Mouse (Mus musculus): ENCODE measurements around the gene Tusc1. TPM values are rescaled to one million over a fixed set of nuclear protein-coding genes. Genes with fewer than 3 reads are reported as not detected.
A peak's percentile ranks its signal among the peaks of the same experiment; 100 is the strongest.

Gene Tusc1
- polyA plus RNA-seq (2011; ENCODE audit: insufficient read length, low read depth, missing spikeins) = 4.2 and 4.5 TPM in 2 replicates

GRCm38 (mm10) chr4:93335118-93336003, at the start of gene Tusc1:
Gene Tusc1, minus strand, starts transcription at chr4:93335511.
- TF ChIP-seq CTCF (IDR thresholded peaks at IDR 0.05; ENCODE audit: borderline replicate concordance, insufficient read depth, low read length) (no peak), POLR2A (IDR thresholded peaks at IDR 0.05; ENCODE audit: low read depth, low read length) (no peak)
- peak within 1 kb of the TSS; percentile 44 for H3K4me3 ChIP-seq (ENCODE audit: insufficient read depth, low read length)
- H3K27ac ChIP-seq (ENCODE audit: insufficient read depth, low read length) = peak within 1 kb of the TSS; percentile 35
- H3K4me1 ChIP-seq (ENCODE audit: control insufficient read depth, insufficient read depth, low read length) = no peaks in the 10 kb centered on the region

- Histone ChIP-seq H3K4me1 (ENCODE audit: control insufficient read depth, insufficient read depth, low read length) (no peaks in the 10 kb centered on the region), H3K27ac (ENCODE audit: insufficient read depth, low read length) (no peak overlapping the region), H3K4me3 (ENCODE audit: insufficient read depth, low read length) (no peak overlapping the region)
- no peak for TF ChIP-seq POLR2A (IDR thresholded peaks at IDR 0.05; ENCODE audit: low read depth, low read length)
- no peak for TF ChIP-seq CTCF (IDR thresholded peaks at IDR 0.05; ENCODE audit: borderline replicate concordance, insufficient read depth, low read length)
Measured at GRCm38 (mm10) chr4:93352930-93353329, 17.6 kb upstream of the Tusc1 start.

GRCm38 (mm10) chr4:93344357-93344756, 9.0 kb upstream of the Tusc1 start:
- no peak for TF ChIP-seq POLR2A (IDR thresholded peaks at IDR 0.05; ENCODE audit: low read depth, low read length)
- no peaks in the 10 kb centered on the region for H3K4me1 ChIP-seq (ENCODE audit: control insufficient read depth, insufficient read depth, low read length)
- H3K4me3 ChIP-seq (ENCODE audit: insufficient read depth, low read length) = no peak overlapping the region
- H3K27ac ChIP-seq (ENCODE audit: insufficient read depth, low read length) = no peak overlapping the region

GRCm38 (mm10) chr4:93341568-93341967, 6.3 kb upstream of the Tusc1 start:
- Histone ChIP-seq H3K4me3 (ENCODE audit: insufficient read depth, low read length) (no peak overlapping the region), H3K4me1 (ENCODE audit: control insufficient read depth, insufficient read depth, low read length) (no peaks in the 10 kb centered on the region), H3K27ac (ENCODE audit: insufficient read depth, low read length) (no peak overlapping the region)
- no peak for TF ChIP-seq CTCF (IDR thresholded peaks at IDR 0.05; ENCODE audit: borderline replicate concordance, insufficient read depth, low read length)
- TF ChIP-seq POLR2A (IDR thresholded peaks at IDR 0.05; ENCODE audit: low read depth, low read length) = no peak

GRCm38 (mm10) chr4:93337977-93338376, 2.7 kb upstream of the Tusc1 start:
- no peak overlapping the region for H3K4me3 ChIP-seq (ENCODE audit: insufficient read depth, low read length)
- no peak overlapping the region for H3K27ac ChIP-seq (ENCODE audit: insufficient read depth, low read length)
- TF ChIP-seq CTCF (IDR thresholded peaks at IDR 0.05; ENCODE audit: borderline replicate concordance, insufficient read depth, low read length) (no peak), POLR2A (IDR thresholded peaks at IDR 0.05; ENCODE audit: low read depth, low read length) (no peak)
- H3K4me1 ChIP-seq (ENCODE audit: control insufficient read depth, insufficient read depth, low read length) = no peaks in the 10 kb centered on the region

GRCm38 (mm10) chr4:93334636-93335117, 634 bp downstream of the Tusc1 start:
- H3K4me1 ChIP-seq (ENCODE audit: control insufficient read depth, insufficient read depth, low read length) = no peaks in the 10 kb centered on the region
- H3K4me3 ChIP-seq (ENCODE audit: insufficient read depth, low read length) = peak overlapping the region; percentile 44
- peak overlapping the region; percentile 35 for H3K27ac ChIP-seq (ENCODE audit: insufficient read depth, low read length)
- TF ChIP-seq CTCF (IDR thresholded peaks at IDR 0.05; ENCODE audit: borderline replicate concordance, insufficient read depth, low read length) (no peak), POLR2A (IDR thresholded peaks at IDR 0.05; ENCODE audit: low read depth, low read length) (peak; percentile 76)

- Histone ChIP-seq H3K4me3 (ENCODE audit: insufficient read depth, low read length) (no peak overlapping the region), H3K27ac (ENCODE audit: insufficient read depth, low read length) (no peak overlapping the region), H3K4me1 (ENCODE audit: control insufficient read depth, insufficient read depth, low read length) (no peaks in the 10 kb centered on the region)
- TF ChIP-seq CTCF (IDR thresholded peaks at IDR 0.05; ENCODE audit: borderline replicate concordance, insufficient read depth, low read length) (no peak), POLR2A (IDR thresholded peaks at IDR 0.05; ENCODE audit: low read depth, low read length) (no peak)
Measured at GRCm38 (mm10) chr4:93307486-93307885, 27.8 kb downstream of the Tusc1 start.

GRCm38 (mm10) chr4:93286065-93286464, 49.2 kb downstream of the Tusc1 start:
- H3K27ac ChIP-seq (ENCODE audit: insufficient read depth, low read length) = no peak overlapping the region
- H3K4me1 ChIP-seq (ENCODE audit: control insufficient read depth, insufficient read depth, low read length) = no peaks in the 10 kb centered on the region
- no peak overlapping the region for H3K4me3 ChIP-seq (ENCODE audit: insufficient read depth, low read length)
- TF ChIP-seq CTCF (IDR thresholded peaks at IDR 0.05; ENCODE audit: borderline replicate concordance, insufficient read depth, low read length) (no peak), POLR2A (IDR thresholded peaks at IDR 0.05; ENCODE audit: low read depth, low read length) (no peak)
